Mouse (Mus musculus): ENCODE results near the gene Dpf3. TPM values are rescaled to one million over a fixed set of nuclear protein-coding genes. Genes with fewer than 3 reads are reported as not detected.

Gene Dpf3
- total and polyA plus RNA-seq, 2 experiments from 2014 or later = 5.2 to 15.3 TPM

GRCm38 (mm10) chr12:83466508-83467430 lies 20.7 kb downstream of the Dpf3 start:
- 16% methylated on average over 6 of the region's 6 CpGs for WGBS
- H3K4me2 ChIP-seq (ENCODE audit: low read depth, low read length) = no peak overlapping the region
- no peak overlapping the region for H3K9ac ChIP-seq (replicated peaks; ENCODE audit: low read depth, low read length)
- DNase-seq (ENCODE audit: low spot score) (no peak), ATAC-seq (ENCODE audit: insufficient read depth, low read depth) (no peak)
- H3K4me1 ChIP-seq (ENCODE audit: control insufficient read depth, insufficient read depth) = peaks cover 21% of the 10 kb centered on the region
- no peak overlapping the region for H3K4me3 ChIP-seq (ENCODE audit: low read depth, low read length)
- no peak overlapping the region for H3K27ac ChIP-seq (ENCODE audit: low read depth)
- no peak for TF ChIP-seq CTCF (IDR thresholded peaks at IDR 0.05; ENCODE audit: low read depth)
- no peak for TF ChIP-seq EP300 (IDR thresholded peaks at IDR 0.05; ENCODE audit: low read depth)
- H3K27me3 ChIP-seq (ENCODE audit: control insufficient read depth, insufficient read depth, low read length) = no peaks in the 10 kb centered on the region
- H3K9me3 ChIP-seq (replicated peaks; ENCODE audit: control insufficient read depth, low read length) = no peaks in the 10 kb centered on the region
- no peaks in the 10 kb centered on the region for H3K36me3 ChIP-seq (replicated peaks; ENCODE audit: control insufficient read depth, insufficient read depth, low read length)

GRCm38 (mm10) chr12:83466053-83466452 lies 21.5 kb downstream of the Dpf3 start:
- H3K27ac ChIP-seq (ENCODE audit: low read depth) = no peak overlapping the region
- H3K9ac ChIP-seq (replicated peaks; ENCODE audit: low read depth, low read length) = no peak overlapping the region
- ATAC-seq (ENCODE audit: insufficient read depth, low read depth) = no peak
- peaks cover 14% of the 10 kb centered on the region for H3K4me1 ChIP-seq (ENCODE audit: control insufficient read depth, insufficient read depth)
- TF ChIP-seq CTCF (IDR thresholded peaks at IDR 0.05; ENCODE audit: low read depth) (no peak), EP300 (IDR thresholded peaks at IDR 0.05; ENCODE audit: low read depth) (no peak)
- H3K27me3 ChIP-seq (ENCODE audit: control insufficient read depth, insufficient read depth, low read length) = no peaks in the 10 kb centered on the region
- H3K4me2 ChIP-seq (ENCODE audit: low read depth, low read length) = no peak overlapping the region
- H3K4me3 ChIP-seq (ENCODE audit: low read depth, low read length) = no peak overlapping the region
- H3K9me3 ChIP-seq (replicated peaks; ENCODE audit: control insufficient read depth, low read length) = no peaks in the 10 kb centered on the region
- DNase-seq (ENCODE audit: low spot score) = no peak
- 70% methylated on average over 4 of the region's 4 CpGs for WGBS
- H3K36me3 ChIP-seq (replicated peaks; ENCODE audit: control insufficient read depth, insufficient read depth, low read length) = no peaks in the 10 kb centered on the region

GRCm38 (mm10) chr12:83460272-83460671 lies 27.2 kb downstream of the Dpf3 start:
- no peak for TF ChIP-seq EP300 (IDR thresholded peaks at IDR 0.05; ENCODE audit: low read depth)
- Histone ChIP-seq H3K27ac (ENCODE audit: low read depth) (no peak overlapping the region), H3K9ac (replicated peaks; ENCODE audit: low read depth, low read length) (no peak overlapping the region), H3K27me3 (ENCODE audit: control insufficient read depth, insufficient read depth, low read length) (no peaks in the 10 kb centered on the region), H3K9me3 (replicated peaks; ENCODE audit: control insufficient read depth, low read length) (no peaks in the 10 kb centered on the region), H3K36me3 (replicated peaks; ENCODE audit: control insufficient read depth, insufficient read depth, low read length) (no peaks in the 10 kb centered on the region), H3K4me2 (ENCODE audit: low read depth, low read length) (no peak overlapping the region), H3K4me1 (ENCODE audit: control insufficient read depth, insufficient read depth) (no peaks in the 10 kb centered on the region), H3K4me3 (ENCODE audit: low read depth, low read length) (no peak overlapping the region)
- DNase-seq (ENCODE audit: low spot score) = no peak
- ATAC-seq (ENCODE audit: insufficient read depth, low read depth) = no peak
- 74% methylated on average over 3 of the region's 3 CpGs for WGBS

- DNase-seq (ENCODE audit: low spot score) = no peak
- Histone ChIP-seq H3K9me3 (replicated peaks; ENCODE audit: control insufficient read depth, low read length) (no peaks in the 10 kb centered on the region), H3K27me3 (ENCODE audit: control insufficient read depth, insufficient read depth, low read length) (no peaks in the 10 kb centered on the region), H3K36me3 (replicated peaks; ENCODE audit: control insufficient read depth, insufficient read depth, low read length) (no peaks in the 10 kb centered on the region), H3K9ac (replicated peaks; ENCODE audit: low read depth, low read length) (no peak overlapping the region), H3K4me1 (ENCODE audit: control insufficient read depth, insufficient read depth) (peaks cover 15% of the 10 kb centered on the region; the same call in 1 of the 2 replicates), H3K4me3 (ENCODE audit: low read depth, low read length) (no peak overlapping the region), H3K27ac (ENCODE audit: low read depth) (peak overlapping the region; percentile 34), H3K4me2 (ENCODE audit: low read depth, low read length) (no peak overlapping the region)
- 57% methylated on average over 5 of the region's 5 CpGs for WGBS
- TF ChIP-seq EP300 (IDR thresholded peaks at IDR 0.05; ENCODE audit: low read depth) (no peak), CTCF (IDR thresholded peaks at IDR 0.05; ENCODE audit: low read depth) (no peak)
- no peak for ATAC-seq (ENCODE audit: insufficient read depth, low read depth)
These were observed 32.7 kb downstream of the Dpf3 start for GRCm38 (mm10) chr12:83454697-83455321.

GRCm38 (mm10) chr12:83451850-83452249 lies 35.7 kb downstream of the Dpf3 start:
- Histone ChIP-seq H3K9me3 (replicated peaks; ENCODE audit: control insufficient read depth, low read length) (no peaks in the 10 kb centered on the region), H3K27ac (ENCODE audit: low read depth) (no peak overlapping the region), H3K4me3 (ENCODE audit: low read depth, low read length) (no peak overlapping the region), H3K4me2 (ENCODE audit: low read depth, low read length) (no peak overlapping the region), H3K27me3 (ENCODE audit: control insufficient read depth, insufficient read depth, low read length) (no peaks in the 10 kb centered on the region), H3K9ac (replicated peaks; ENCODE audit: low read depth, low read length) (no peak overlapping the region), H3K36me3 (replicated peaks; ENCODE audit: control insufficient read depth, insufficient read depth, low read length) (no peaks in the 10 kb centered on the region), H3K4me1 (ENCODE audit: control insufficient read depth, insufficient read depth) (peaks cover 21% of the 10 kb centered on the region)
- no peak for DNase-seq (ENCODE audit: low spot score)
- no peak for ATAC-seq (ENCODE audit: insufficient read depth, low read depth)
- TF ChIP-seq CTCF (IDR thresholded peaks at IDR 0.05; ENCODE audit: low read depth) (no peak), EP300 (IDR thresholded peaks at IDR 0.05; ENCODE audit: low read depth) (no peak)
- 52% methylated on average over 8 of the region's 8 CpGs for WGBS
